Mouse (Mus musculus) T-cell, adult 2 months (primary cell): ENCODE data around the gene Ndufb4.
"Not testable (repeated sequence)": the region's sequence is repeated elsewhere in the genome, so short reads cannot be mapped to it uniquely, and the experiment has no call there.

Experiments used
- DNase-seq: peaks from one replicate; pipeline ENCODE4 v3.0.0; 2022; ENCODE audit warnings: low spot score

Gene Ndufb4

DNA sequence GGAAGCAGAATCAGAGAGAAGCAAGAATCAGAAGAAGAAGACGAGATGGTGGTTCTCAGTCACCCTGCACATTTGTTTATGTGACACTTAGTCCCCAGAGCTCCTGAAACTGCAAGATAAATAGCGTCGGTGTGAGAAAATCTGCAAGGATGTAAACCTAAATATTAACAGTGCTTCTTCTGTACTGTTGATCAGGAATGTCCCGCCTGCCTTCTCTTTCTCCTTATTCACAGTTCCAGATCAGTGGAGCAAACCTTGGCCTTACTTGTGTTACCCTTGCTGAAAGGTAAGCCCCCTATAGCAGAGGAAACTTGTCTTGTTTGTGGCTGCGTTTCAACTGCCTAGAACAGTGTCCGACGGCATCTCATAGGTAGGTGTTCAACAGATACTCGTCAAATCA is 23.3 kb upstream of the Ndufb4 start:
- DNase-seq: no peak

DNA sequence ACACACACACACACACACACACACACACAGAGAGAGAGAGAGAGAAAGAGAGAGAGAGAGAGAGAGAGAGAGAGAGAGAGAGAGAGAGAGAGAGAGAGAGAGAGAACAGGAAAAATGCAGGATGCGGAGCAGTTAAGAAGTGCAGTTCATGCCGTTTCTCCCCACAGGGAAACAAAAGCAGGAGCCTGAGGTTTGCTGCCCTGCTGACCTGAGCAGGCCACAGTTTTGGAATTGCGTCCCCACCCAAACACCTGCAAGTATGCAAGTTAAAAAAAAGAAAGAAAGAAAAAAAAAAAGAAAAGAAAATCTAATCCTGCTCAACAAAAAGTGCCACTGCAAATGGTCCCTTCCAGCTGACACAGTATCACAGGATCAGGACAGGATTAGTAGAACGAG is 22.4 kb upstream of the Ndufb4 start:
- DNase-seq: no peak

DNA sequence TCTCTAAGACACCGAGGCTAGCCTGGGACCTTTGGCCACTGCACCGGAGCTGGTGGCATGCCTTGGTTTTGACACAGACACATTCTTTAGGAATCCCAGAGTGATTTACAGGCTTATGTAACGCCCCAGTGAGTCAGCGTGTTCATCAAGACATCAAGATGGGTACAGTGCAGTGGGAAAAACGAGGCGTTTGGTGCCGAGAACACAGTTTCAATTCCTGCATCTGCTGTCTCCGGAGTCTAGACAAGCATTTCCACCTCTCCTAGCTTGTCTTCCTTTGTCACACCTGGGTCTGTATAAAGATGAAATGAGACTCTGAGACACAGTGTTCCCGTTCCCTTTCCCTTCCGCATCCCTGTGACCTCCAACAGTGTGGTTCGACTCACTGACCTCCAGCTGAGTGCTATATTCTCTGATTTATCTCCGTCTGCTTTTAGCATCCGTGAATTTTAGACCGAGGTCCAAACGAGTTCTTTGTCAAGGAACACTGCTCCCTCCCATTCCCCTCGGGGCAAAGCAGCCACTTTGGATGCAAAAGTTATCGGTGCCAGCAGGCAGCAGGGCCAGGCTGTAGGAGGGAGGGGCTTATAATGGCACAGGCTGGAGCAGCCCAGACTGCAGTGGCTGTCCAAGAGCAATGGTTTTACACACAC is 21.9 kb upstream of the Ndufb4 start:
- DNase-seq: no peak

DNA sequence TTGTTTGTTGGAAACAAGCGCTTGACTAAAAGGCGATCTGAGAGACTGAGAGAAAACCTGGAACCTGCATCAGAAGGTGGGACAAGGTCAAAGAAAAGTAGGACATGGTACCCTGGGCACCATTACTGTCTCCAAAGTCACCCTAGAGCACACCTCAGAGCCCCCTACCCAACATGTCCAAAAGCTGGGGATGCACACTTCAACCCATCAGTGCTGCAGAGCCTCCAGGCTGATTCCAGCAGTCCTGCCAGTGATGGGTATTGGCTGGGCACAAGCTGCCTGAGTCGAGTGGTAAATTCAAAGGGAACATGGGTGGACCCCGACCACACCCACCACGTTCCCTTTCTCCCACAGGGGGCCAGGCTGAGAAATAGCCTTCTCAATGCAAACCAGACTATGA is 21.1 kb upstream of the Ndufb4 start:
- no peak for DNase-seq

DNA sequence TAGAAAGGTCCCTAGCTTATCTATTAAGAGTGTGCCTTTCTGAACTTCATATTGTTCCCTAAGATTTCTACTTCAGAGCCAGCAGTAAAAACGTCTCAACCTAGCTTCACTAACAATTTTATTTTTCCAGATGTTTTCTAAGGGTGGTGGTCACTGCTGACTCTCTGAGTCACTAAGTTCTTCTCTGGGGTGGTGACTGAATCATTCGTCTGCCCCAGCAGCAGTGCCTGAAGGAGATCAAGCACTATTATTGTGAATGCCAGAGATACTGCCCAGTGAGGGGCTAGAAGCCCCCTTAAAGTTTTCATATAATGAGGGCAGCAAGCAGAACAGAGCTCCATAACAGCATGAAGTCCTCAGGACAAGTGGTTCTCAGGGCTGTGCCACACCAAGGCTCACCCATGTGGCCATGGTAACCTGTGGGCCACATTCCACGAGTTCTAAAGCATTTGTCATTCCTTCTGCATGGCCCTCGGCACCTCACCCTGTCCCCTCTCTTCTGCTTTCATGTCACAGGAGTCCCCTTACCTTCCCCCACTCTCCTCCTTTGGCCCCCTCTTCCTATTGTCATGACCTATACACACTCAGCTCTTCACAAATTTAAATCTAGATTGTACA is 16.5 kb upstream of the Ndufb4 start:
- no peak for DNase-seq

DNA sequence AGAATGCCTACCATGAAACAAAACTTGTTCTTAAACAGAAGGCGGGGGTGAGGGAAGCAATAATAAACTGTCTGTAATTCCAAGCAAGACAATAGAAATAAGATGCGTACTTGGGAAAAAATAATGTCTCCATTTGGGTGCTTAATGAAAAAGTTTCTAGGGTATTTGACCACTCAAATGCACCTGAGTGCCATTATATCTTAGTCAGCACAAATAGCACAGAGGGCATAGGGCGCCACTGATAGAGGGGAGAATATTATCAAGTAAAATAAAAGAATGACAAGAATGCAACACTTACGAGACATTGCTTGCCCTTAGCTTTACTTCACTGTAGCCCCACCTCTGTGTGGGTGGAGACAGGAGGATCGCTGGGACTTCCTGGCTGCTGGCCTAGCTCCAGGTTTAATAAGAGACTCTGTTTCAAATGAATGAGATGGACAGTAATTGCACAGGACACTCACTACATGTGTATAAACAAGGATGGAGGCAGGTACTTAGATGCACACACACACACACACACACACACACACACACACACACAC is 11.2 kb upstream of the Ndufb4 start:
- DNase-seq: no peak

DNA sequence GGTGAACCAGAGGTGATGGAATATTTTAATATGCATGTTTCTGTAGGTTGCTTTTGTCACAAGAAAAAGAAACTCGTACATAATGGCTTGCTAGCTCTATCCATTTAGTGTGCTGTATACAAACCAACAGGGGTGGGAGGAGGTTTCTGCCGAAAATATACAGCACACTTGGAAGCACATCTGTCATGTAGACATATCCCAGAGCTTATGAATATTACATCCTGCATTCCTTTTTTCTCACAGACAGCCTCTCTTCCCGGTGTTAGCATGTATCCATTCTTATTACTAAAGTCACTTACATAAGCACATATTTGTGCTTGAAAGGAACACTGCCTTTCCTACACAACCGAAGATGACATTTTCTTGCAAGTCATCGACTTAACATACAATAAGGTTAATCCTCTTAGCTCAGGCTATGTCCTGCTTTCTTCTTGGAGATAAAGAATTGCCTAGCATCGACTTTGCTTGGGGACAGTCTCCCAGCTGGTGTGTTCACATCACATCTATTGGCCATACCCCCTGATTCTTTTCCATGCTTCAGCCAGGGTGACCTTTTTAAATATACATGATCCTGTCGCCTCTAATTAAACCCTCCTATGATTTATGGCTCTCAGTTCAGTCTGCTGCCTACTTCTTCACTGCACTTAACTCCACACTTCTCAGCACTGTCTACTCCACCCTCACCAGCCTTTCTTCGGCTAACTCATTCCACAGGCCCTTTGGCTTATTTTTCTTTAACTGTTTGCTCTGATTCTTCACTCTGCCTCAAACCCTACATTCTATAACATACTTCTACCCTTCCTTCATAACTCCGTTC is 9.6 kb upstream of the Ndufb4 start:
- DNase-seq: no peak

DNA sequence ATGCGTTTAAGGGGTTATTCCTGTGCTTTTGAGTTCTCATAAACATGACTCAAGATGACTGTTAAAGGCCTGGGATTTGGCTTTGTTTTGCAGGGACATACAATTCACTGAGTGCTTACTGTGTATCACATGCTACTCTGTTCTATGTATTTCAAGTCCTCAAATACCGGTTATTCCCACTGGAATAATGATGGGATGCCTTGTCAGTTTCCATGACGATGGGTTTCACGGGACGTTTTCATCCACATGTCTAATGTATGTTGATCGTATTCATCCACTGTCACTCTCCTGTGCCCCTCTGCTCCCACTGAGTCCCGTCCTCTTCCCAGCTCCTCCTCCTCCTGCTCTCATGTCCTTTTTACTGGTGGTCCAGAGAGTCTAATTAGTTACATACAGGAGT is 2.5 kb upstream of the Ndufb4 start:
- no peak for DNase-seq

DNA sequence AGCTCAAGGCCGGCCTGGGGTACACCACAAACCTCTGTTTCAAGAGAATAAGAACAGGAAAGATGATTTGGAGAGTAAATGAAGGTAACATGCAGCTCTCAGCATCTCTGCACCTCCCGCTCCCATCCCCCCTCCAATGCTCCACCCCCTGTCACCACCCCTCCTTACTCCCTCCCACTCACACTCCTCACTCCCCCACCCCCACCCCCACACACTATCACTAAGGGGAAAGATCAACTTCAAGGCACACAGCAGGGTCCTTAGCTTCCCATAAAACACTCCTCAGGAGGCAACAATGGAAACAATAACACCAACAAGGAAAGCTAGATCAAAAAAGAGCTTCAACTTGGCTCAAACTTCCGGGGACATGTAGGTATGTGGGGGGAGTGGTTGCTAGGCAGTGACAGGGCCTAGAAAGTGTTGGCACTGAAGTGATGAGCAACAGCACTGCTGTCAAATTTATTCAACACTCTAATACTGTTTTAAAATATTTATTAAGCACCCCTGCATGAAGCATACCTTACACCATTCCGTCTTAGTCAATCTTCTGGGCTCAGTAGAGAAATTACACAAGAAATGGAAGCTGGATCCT is 1.6 kb upstream of the Ndufb4 start:
- no peak for DNase-seq

DNA sequence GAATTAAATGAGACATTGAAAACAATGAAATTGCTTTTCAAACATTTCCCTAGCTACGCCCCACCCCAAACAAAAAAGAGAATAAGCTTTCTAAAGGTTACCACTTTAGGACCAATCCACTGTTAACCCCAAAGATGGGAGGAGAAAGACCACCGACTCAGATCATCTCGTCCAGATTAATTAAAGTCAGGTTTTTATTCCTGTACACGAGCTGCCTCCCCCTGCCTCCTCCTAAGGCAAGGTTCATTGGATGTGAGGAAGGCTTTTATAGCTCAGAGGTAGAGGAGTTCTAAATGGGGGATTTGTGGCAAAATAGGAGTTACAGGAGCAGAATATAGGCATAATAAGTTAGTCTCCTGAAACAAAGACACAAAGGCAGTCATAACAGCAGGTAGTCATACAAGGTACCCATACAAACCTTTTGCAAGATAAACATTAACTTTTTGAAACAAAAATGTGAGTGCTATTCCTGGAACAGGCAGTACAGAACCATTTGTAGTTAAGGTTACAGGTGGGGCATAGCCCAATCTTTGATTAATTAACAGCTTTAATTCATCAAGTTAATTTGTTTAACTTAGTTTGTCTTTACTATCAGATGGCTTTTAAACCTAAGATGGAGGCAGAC is 690 bp upstream of the Ndufb4 start:
- no peak for DNase-seq

DNA sequence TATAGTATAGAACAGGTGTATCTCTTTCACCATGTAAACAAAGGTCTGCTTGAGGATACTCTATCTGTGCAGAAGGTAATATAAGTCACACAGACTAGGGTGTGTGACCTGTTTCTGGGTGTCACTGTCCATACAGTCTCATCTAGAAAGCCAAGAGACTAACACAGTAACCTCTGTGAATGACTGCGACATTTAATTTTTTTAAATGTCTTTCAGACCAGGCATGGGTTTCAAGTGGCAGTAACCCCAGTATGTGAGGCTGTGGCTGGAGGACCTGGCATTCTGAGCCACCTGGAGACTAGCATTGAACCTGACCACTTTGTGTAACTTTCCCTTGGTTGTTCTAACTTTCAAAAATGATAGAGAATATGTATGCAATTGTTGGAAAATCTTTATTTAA is 1.2 kb downstream of the Ndufb4 start:
- DNase-seq: no peak

DNA sequence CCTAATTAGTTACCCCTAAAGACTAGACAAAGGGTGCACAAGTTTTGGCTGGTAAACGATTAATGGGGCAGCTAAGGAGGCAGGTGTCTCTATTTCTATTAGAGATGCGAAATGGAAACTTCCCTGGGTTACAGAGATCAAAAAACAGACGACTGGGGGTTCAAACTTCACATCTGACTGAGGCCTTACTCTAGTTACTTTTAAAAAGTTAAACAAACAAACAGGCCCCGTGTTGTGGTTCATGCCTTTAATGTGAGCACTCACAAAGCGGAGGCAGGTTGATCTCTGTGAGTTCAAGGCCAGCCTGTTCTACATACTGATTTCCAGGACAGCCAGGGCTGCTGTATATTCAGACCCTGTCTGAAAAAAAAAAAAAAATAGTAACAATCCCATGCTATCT is 1.6 kb downstream of the Ndufb4 start:
- DNase-seq: no peak

DNA sequence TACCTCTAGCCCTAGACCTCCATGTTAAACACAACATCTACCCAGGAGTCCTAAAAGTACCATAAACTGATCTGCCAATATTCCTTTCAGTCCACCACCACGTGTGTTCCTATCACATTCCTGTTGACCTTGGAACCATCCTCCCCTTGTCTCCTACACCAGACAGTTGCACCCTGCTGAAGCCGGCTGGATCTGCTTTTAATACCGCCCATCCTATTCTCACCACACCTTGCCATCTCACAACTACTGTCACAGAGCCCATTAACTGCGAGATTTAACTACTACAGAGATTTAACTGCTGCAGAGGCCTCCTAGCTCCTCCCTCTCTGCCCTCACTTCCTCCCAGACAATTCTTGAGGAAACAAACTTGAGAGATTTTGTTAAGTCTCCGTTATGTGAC is 2.8 kb downstream of the Ndufb4 start:
- no peak for DNase-seq

DNA sequence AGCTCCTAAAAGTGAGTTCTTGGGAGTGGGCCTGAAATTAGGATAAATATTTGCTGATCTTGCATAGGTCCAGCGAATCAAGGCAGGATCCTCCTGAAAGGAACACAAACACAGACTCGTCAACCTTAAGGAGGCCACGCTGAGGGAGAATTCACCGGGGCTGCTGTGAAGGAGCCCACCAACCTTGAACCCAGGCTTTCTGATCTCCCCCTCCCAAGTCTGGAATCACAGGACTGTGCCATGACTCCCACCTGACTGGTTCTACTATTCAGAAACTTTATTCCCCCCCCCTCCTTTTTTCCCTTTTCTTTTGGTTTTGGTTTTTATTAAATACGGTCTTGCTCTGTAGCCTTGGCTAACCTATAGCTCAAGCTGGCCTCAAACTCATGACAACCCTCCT is 5.2 kb downstream of the Ndufb4 start:
- no peak for DNase-seq

DNA sequence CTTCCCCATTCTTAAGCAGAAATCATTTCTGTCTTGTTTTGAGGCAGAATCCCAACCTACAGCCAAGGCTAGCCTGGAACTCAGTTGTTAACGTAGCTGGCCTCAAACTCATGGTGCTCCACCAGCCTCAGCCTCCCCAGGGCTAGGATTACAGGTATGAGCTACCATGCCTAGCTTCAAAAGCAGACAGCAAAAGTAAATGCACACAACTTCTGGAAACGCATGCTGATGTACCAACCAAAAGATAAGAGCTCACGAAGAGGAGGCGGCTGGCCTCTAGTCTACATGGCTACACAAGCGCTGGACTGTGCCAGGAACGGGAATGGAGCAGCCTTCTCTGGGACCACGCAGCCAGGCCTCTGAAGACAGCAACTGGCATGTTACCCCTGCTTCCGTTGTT is 6.3 kb downstream of the Ndufb4 start:
- no peak for DNase-seq

DNA sequence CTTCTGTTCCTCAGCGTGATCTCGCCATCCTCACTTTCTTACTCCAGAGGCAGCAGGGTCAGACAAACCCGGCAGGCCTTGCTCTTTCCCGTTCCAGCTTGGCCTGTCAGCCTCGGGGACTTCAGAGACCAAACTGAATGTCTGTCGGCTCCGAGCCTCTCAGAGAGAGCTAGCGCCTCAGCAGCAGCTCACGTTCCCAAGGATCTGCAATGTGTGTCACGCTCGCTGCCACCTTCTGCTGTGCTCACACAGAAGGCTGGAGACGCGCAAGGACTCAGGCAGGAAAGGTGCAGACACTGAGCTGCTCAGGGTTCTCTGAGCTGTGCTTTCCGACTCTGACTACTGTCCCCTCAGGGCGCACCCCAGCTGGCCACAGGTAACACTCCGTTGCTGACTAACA is 7.2 kb downstream of the Ndufb4 start:
- DNase-seq: no peak

DNA sequence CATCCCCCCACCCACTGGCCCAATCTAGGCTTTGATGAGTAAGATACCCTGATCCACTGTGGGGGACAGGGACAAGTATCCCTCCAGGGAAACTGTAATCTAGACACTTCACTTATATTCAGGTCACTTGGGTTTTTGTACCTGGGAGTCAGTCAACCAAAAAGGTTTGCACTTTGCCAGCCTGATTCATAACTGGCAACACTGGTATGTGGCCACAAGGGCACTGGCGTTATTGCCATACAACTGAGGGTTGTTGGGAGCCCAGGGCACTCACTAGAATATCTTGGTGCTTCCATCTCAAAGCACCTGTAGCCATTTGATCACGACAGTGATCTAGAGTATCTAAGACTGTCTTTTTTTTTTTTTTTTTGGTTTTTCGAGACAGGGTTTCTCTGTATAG is 8.5 kb downstream of the Ndufb4 start:
- DNase-seq: no peak

DNA sequence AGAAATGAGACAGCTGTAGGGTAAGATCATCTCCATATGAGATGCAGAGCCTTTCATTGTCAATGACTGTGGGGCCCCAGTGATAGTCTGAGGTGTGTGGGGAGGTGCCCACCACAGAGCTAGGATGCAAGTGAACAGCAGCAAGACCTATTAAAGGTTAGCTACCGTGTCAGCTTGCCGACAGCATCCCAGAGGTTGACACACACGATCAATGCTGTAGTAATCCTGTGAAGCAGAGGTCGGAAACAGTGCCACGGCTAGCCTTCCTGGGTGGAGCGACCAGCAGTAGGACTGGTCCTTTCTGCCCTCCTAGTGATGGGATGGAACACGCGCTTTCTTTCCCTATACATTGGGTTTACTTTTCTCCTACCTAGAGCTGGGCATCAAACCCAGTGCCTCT is 9.0 kb downstream of the Ndufb4 start:
- no peak for DNase-seq

DNA sequence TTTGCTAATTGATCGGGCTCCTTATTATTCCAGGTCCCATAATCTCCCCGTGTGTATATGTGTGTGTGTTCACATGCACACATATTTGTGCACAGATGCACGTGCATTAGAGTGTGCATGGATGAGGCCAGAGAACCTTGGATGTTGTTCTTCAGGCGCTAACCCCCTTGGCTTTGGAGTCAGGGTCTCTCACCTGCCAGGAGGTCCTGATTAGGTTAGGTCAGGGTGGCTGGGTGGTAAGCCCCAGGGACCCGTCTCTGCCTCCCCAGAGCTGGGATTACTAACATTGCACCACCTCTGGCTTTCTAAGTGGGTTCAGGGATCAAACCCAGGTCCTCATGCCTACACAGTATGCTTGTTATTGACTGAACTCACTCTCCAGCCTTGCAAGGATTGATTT is 9.8 kb downstream of the Ndufb4 start:
- DNase-seq: no peak

DNA sequence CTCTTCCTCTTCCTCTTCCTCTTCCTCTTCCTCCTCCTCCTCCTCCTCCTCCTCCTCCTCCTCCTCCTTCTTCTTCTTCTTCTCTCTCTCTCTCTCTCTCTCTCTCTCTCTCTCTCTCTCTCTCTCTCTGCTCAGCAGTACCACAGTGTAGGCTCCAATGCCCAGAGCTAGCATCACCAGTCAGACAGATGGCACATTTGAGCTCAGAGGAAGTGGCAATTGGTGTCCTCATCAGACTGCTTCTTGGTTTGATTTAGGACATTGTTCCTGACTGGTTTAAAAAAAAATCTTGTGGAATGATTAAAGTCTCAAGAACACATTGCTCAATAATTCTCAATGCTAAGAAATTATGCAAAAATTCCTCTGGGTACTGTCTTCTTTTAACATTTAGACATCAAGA is 13.7 kb downstream of the Ndufb4 start:
- DNase-seq: not testable (repeated sequence)

DNA sequence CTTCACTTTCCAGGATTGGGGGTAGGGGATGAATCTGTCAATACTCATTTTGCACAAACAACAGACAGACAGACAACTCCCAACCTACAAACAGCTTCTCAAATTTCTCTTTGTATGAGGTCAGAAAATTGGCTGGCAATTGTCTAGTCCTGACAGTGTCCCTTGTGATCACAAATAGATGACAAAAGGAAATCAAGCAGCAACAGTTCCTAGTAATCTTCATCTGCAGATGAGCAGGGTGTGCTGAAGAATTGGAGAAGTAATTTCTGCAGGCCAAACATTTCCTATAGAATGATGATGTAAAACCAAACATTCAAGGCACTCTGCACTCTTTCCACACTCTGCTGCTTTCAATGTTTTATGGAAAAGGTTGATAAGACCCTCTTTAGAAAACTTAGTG is 16.5 kb downstream of the Ndufb4 start:
- DNase-seq: no peak

DNA sequence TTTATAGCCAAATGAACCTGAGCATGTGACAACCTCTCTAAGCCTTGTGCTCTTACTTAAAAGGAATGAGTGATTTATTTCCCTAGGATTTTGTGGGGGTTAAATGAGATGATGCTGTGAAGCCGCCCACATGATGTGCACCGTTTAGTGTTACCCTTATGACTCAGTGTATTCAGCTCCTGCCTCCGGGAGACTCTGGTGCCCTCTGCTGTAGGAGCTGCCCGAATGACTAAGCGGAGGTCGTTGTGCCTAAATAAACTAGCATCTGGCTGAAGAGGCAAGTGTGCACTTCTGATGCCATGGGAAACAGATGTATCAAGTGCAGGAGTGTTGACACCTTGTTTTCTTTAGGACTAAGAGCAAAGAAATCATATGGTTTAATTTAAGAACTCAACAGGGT is 18.1 kb downstream of the Ndufb4 start:
- DNase-seq: no peak
